Comparison of ENCODE assay signal across 9 mouse cellular contexts in the genomic region with DNA sequence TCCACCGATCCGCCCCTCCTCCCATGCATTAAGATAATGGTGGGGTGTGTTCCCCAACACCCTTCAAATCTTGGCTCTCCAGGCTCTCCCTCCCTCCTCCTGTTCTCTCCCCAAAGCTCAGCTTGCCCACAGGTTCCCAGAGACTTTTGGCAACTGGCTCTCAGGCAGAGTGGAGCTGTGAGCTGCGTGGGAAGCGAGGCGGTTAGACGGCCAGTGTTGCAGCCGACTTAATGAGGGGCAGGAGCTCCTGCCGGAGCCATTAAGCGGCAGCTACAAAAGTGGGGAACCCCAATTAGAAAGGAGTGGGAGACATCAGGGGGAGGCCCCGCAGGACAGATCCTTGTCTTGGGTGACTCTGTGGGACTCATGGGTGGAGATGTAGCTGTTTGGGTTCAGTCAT.
DNase-seq lines count a peak whose midpoint lies in the region; ATAC-seq and TF ChIP-seq lines count a peak whose summit lies in the region.
"Had no signal": no experiment of that assay in that cellular context is flagged by ENCODE, and none has a peak within 500 bp of the region (broad histone marks: within the 10 kb centered on the region; RNA-seq: fewer than 3 reads in every experiment).

No protein-coding gene starts in this region.

- H3K27ac ChIP-seq in intestine, embryonic 14.5 days (ENCODE audit: low read depth): no peak overlapping the region
- H3K27ac ChIP-seq in intestine, embryonic 15.5 days: no peak overlapping the region
- H3K27ac ChIP-seq in embryonic facial prominence, embryonic 13.5 days: no peak overlapping the region
- H3K27ac ChIP-seq in hindbrain, embryonic 13.5 days: peak overlapping the region; percentile 13; the same call in 1 of the 2 replicates
- H3K27ac ChIP-seq in liver, postnatal 0 days (ENCODE audit: low read depth): no peak overlapping the region

- TF ChIP-seq EP300 in liver, postnatal 0 days (IDR thresholded peaks at IDR 0.05; ENCODE audit: low read depth): no peak

- H3K4me2 ChIP-seq in intestine, embryonic 14.5 days (ENCODE audit: low read length): peak overlapping the region; percentile 22
- H3K4me2 ChIP-seq in intestine, embryonic 15.5 days (replicated peaks): no peak overlapping the region; the same call in 1 of the 2 replicates
- H3K4me2 ChIP-seq in embryonic facial prominence, embryonic 13.5 days: peak overlapping the region; percentile 44
- peak overlapping the region; percentile 41 for H3K4me2 ChIP-seq in hindbrain, embryonic 13.5 days
- peak overlapping the region; percentile 26 for H3K4me2 ChIP-seq in liver, postnatal 0 days (ENCODE audit: low read depth, low read length)

- no peaks in the 10 kb centered on the region for H3K36me3 ChIP-seq in intestine, embryonic 14.5 days (ENCODE audit: control insufficient read depth, insufficient read depth, low read length)
- no peaks in the 10 kb centered on the region for H3K36me3 ChIP-seq in intestine, embryonic 15.5 days
- no peaks in the 10 kb centered on the region for H3K36me3 ChIP-seq in embryonic facial prominence, embryonic 13.5 days
- H3K36me3 ChIP-seq in hindbrain, embryonic 13.5 days: no peaks in the 10 kb centered on the region
- H3K36me3 ChIP-seq in liver, postnatal 0 days (replicated peaks; ENCODE audit: insufficient read depth, low read length): no peaks in the 10 kb centered on the region

- no peak overlapping the region for H3K9ac ChIP-seq in intestine, embryonic 14.5 days (ENCODE audit: low read length)
- H3K9ac ChIP-seq in intestine, embryonic 15.5 days: no peak overlapping the region
- no peak overlapping the region for H3K9ac ChIP-seq in embryonic facial prominence, embryonic 13.5 days
- H3K9ac ChIP-seq in hindbrain, embryonic 13.5 days: peak overlapping the region; percentile 20
- no peak overlapping the region for H3K9ac ChIP-seq in liver, postnatal 0 days (replicated peaks)

- DNase-seq in intestine, embryonic 14.5 days (ENCODE audit: low spot score): no peak
- no peak for DNase-seq in liver, postnatal 0 days
- DNase-seq in cerebellum, postnatal 4 days (ENCODE audit: low spot score in 2 of 2): no peak
- DNase-seq in ovary, adult 18-20 months (ENCODE audit: low spot score): no peak

- H3K27me3 ChIP-seq in intestine, embryonic 14.5 days (replicated peaks; ENCODE audit: control insufficient read depth, insufficient read depth, low read length): peaks cover 19% of the 10 kb centered on the region
- H3K27me3 ChIP-seq in intestine, embryonic 15.5 days (replicated peaks): peaks cover 3% of the 10 kb centered on the region; the same call in 1 of the 2 replicates
- H3K27me3 ChIP-seq in embryonic facial prominence, embryonic 13.5 days: peaks cover 28% of the 10 kb centered on the region
- H3K27me3 ChIP-seq in hindbrain, embryonic 13.5 days: peaks cover 23% of the 10 kb centered on the region
- H3K27me3 ChIP-seq in liver, postnatal 0 days (ENCODE audit: insufficient read depth, low read length): no peaks in the 10 kb centered on the region

- WGBS in intestine, embryonic 14.5 days: 20% methylated on average over 10 of the region's 10 CpGs
- 27% methylated on average over 10 of the region's 10 CpGs for WGBS in intestine, embryonic 15.5 days
- 10% methylated on average over 10 of the region's 10 CpGs for WGBS in embryonic facial prominence, embryonic 13.5 days
- 8% methylated on average over 10 of the region's 10 CpGs for WGBS in hindbrain, embryonic 13.5 days
- WGBS in liver, postnatal 0 days (ENCODE audit: insufficient replicate concordance): 37% methylated on average over 10 of the region's 10 CpGs

- no peak for TF ChIP-seq CTCF in liver, postnatal 0 days (IDR thresholded peaks at IDR 0.05; ENCODE audit: low read depth)

- H3K9me3 ChIP-seq in intestine, embryonic 14.5 days (ENCODE audit: control insufficient read depth, low read length): no peaks in the 10 kb centered on the region
- no peaks in the 10 kb centered on the region for H3K9me3 ChIP-seq in intestine, embryonic 15.5 days
- no peaks in the 10 kb centered on the region for H3K9me3 ChIP-seq in embryonic facial prominence, embryonic 13.5 days
- no peaks in the 10 kb centered on the region for H3K9me3 ChIP-seq in hindbrain, embryonic 13.5 days
- no peaks in the 10 kb centered on the region for H3K9me3 ChIP-seq in liver, postnatal 0 days (ENCODE audit: low read length)

- no peak overlapping the region for H3K4me3 ChIP-seq in intestine, embryonic 14.5 days (ENCODE audit: low read depth, low read length)
- H3K4me3 ChIP-seq in intestine, embryonic 15.5 days (replicated peaks): no peak overlapping the region; the same call in 1 of the 2 replicates
- no peak overlapping the region for H3K4me3 ChIP-seq in embryonic facial prominence, embryonic 13.5 days
- H3K4me3 ChIP-seq in hindbrain, embryonic 13.5 days: peak overlapping the region; percentile 7
- H3K4me3 ChIP-seq in liver, postnatal 0 days (ENCODE audit: low read depth, low read length): no peak overlapping the region
- H3K4me3 ChIP-seq: myocyte had no signal

- H3K4me1 ChIP-seq in intestine, embryonic 14.5 days (replicated peaks; ENCODE audit: control insufficient read depth, insufficient read depth, low read length): peaks cover 9% of the 10 kb centered on the region; the same call in 1 of the 2 replicates
- 0 out of 2 replicates have a peak, but pooled peaks cover 4% of the 10 kb centered on the region for H3K4me1 ChIP-seq in intestine, embryonic 15.5 days (replicated peaks)
- peaks cover 10% of the 10 kb centered on the region for H3K4me1 ChIP-seq in embryonic facial prominence, embryonic 13.5 days
- H3K4me1 ChIP-seq in hindbrain, embryonic 13.5 days (replicated peaks): peaks cover 23% of the 10 kb centered on the region
- H3K4me1 ChIP-seq in liver, postnatal 0 days (ENCODE audit: insufficient read depth): peaks cover 2% of the 10 kb centered on the region; the same call in 1 of the 2 replicates

- no peak for ATAC-seq in intestine, embryonic 14.5 days (replicated peaks; ENCODE audit: low FRiP score, low TSS enrichment, low read depth)
- ATAC-seq in intestine, embryonic 15.5 days: no peak
- no peak for ATAC-seq in embryonic facial prominence, embryonic 13.5 days (ENCODE audit: insufficient number of reproducible peaks, insufficient read depth, low FRiP score, low TSS enrichment, low read depth)
- no peak for ATAC-seq in hindbrain, embryonic 13.5 days (ENCODE audit: low FRiP score)
- ATAC-seq in liver, postnatal 0 days: no peak
- ATAC-seq in activated CD4-positive, CD25-positive, alpha-beta regulatory T cell, adult 4 months: no peak
